ENCODE assay signal across 7 mouse cellular contexts in the genomic region with DNA sequence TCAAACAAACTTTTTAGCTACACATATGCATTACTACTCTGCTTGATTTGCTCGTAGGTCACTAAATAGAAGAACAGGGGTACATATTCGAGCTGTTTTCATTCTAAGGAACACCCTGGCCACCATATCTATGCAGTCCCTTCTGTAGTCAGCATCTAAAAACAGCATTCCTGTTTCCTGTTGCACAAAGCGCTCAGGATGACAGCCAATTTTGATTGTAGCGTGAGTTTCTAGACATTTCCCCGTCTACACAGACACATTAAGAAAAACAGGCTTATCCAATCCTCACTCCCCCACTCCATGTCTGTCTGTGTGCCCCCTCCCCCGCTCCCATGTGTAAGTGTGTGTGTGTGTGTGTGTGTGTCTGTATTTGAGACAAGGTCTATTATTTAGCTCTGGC. TPM values are rescaled to one million over a fixed set of nuclear protein-coding genes. Genes with fewer than 3 reads are reported as not detected.
DNase-seq lines count a peak whose midpoint lies in the region; ATAC-seq and TF ChIP-seq lines count a peak whose summit lies in the region.

No protein-coding gene starts in this region.

- H3K79me2 ChIP-seq in CH12.LX (replicated peaks; ENCODE audit: control insufficient read depth, extremely low read depth, insufficient read depth, poor library complexity, severe bottlenecking), result peaks cover 13% of the 10 kb centered on the region

- no peaks in the 10 kb centered on the region for H3K9me3 ChIP-seq in CH12.LX (replicated peaks; ENCODE audit: low read length)
- H3K9me3 ChIP-seq in liver, embryonic 13.5 days (replicated peaks), result no peaks in the 10 kb centered on the region

- peaks cover 7 to 54% of the 10 kb centered on the region in 2 experiments for H3K4me1 ChIP-seq in CH12.LX (ENCODE audit: control insufficient read depth in 1 of 2, insufficient read depth in 2 of 2)
- peaks cover 42% of the 10 kb centered on the region for H3K4me1 ChIP-seq in bone marrow macrophage, adult 2 months (ENCODE audit: control insufficient read depth, insufficient read depth, low read length)
- H3K4me1 ChIP-seq in liver, embryonic 13.5 days (replicated peaks), result peaks cover 43% of the 10 kb centered on the region

- no peak for TF ChIP-seq RAD21 in CH12.LX (IDR thresholded peaks at IDR 0.05; ENCODE audit: low read depth, low read length)

- peak overlapping the region; percentile 44; the same call in 1 of the 2 replicates for H3K4me2 ChIP-seq in CH12.LX (ENCODE audit: insufficient read depth, low read depth, poor library complexity, severe bottlenecking)
- peak overlapping the region; percentile 81 for H3K4me2 ChIP-seq in liver, embryonic 13.5 days

- no peak for DNase-seq in CH12.LX (ENCODE audit: extremely low read depth)
- DNase-seq in heart, postnatal 4 days, result peak; percentile 13
- DNase-seq in liver, embryonic 13.5 days, result no peak
- DNase-seq in frontal cortex, postnatal 10 days (ENCODE audit: low spot score in 2 of 2), result no peak
- no peak for DNase-seq in urinary bladder, postnatal 10 days (ENCODE audit: low spot score)
- no peak for DNase-seq in cerebellum, adult 9-11 months

- TF ChIP-seq EP300 in CH12.LX (IDR thresholded peaks at IDR 0.05; ENCODE audit: low read length), result no peak

- no peak for ATAC-seq in liver, embryonic 13.5 days (ENCODE audit: low read depth)

- no peak for TF ChIP-seq POLR2A in CH12.LX (IDR thresholded peaks at IDR 0.05; ENCODE audit: low read depth, low read length)
- TF ChIP-seq POLR2A in bone marrow macrophage, adult 2 months (IDR thresholded peaks at IDR 0.05; ENCODE audit: borderline replicate concordance, low read depth, low read length), result no peak

- no peak overlapping the region for H3K9ac ChIP-seq in CH12.LX (ENCODE audit: insufficient read depth, low read depth)
- peak overlapping the region; percentile 37; the same call in 1 of the 2 replicates for H3K9ac ChIP-seq in liver, embryonic 13.5 days

- dilution Hi-C loops in CH12.LX (cut with MboI; ENCODE audit: extremely low pct_ligation_motif_present, extremely low pct_unique_long_range_greater_than_20kb, low sequenced_read_pairs), result no loop called here

- H3K27me3 ChIP-seq in CH12.LX (replicated peaks), result no peaks in the 10 kb centered on the region
- no peaks in the 10 kb centered on the region for H3K27me3 ChIP-seq in liver, embryonic 13.5 days

- no peak overlapping the region for H3K27ac ChIP-seq in CH12.LX (ENCODE audit: insufficient read depth, low read depth)
- peak overlapping the region; percentile 93 for H3K27ac ChIP-seq in bone marrow macrophage, adult 2 months (ENCODE audit: insufficient read depth, low read depth, low read length)
- H3K27ac ChIP-seq in liver, embryonic 13.5 days, result no peak overlapping the region; the same call in 1 of the 2 replicates

- 42% methylated on average over 6 of the region's 6 CpGs for WGBS in liver, embryonic 13.5 days (ENCODE audit: insufficient replicate concordance)

- TF ChIP-seq CTCF in CH12.LX (conservative IDR thresholded peaks at IDR 0.05 in 1 of 2, IDR thresholded peaks at IDR 0.05 in 1 of 2; ENCODE audit: low read depth in 2 of 2, low read length in 2 of 2), result no peak
- TF ChIP-seq CTCF in bone marrow macrophage, adult 2 months (IDR thresholded peaks at IDR 0.05; ENCODE audit: low read depth, low read length), result no peak

- in situ Hi-C loops in CH12.LX (cut with MboI; ENCODE audit: low pct_ligation_motif_present, low pct_unique_long_range_greater_than_20kb, low sequenced_read_pairs), result no loop called here

- H3K36me3 ChIP-seq in CH12.LX (replicated peaks in 1 of 2; ENCODE audit: control insufficient read depth in 1 of 2, insufficient read depth in 1 of 2, low read length in 1 of 2), result peaks cover 17 to 39% of the 10 kb centered on the region in 2 experiments
- peaks cover 26% of the 10 kb centered on the region for H3K36me3 ChIP-seq in liver, embryonic 13.5 days

- peak overlapping the region; percentile 80 to 98 (median 92) for H3K4me3 ChIP-seq in CH12.LX (replicated peaks in 1 of 3; ENCODE audit: low read depth in 2 of 3, low read length in 2 of 3, poor library complexity in 1 of 3)
- H3K4me3 ChIP-seq in bone marrow macrophage, adult 2 months (ENCODE audit: insufficient read depth, low read length), result peak overlapping the region; percentile 98
- peak overlapping the region; percentile 75 for H3K4me3 ChIP-seq in liver, embryonic 13.5 days (replicated peaks)

TF ChIP-seq in CH12.LX, 34 proteins besides CTCF, POLR2A, EP300 and RAD21:
- TF ChIP-seq CHD2 (IDR thresholded peaks at IDR 0.05; ENCODE audit: low read length) (0 out of 2 replicates have a peak, but pooled peaks have one; percentile 34), JUND (conservative IDR thresholded peaks at IDR 0.05; ENCODE audit: low read depth, low read length) (no peak), PAX5 (IDR thresholded peaks at IDR 0.05; ENCODE audit: low read length) (no peak), TCF12 (IDR thresholded peaks at IDR 0.05; ENCODE audit: low read depth, low read length) (no peak)

RNA-seq across cellular contexts. Expression of a gene that starts 1.5 kb away (rescaled TPM):
- 9.8 and 10.9 TPM in 2 replicates for total RNA-seq in CH12.LX (2012; rRNA removed)
- total RNA-seq in CH12.LX (2014; rRNA removed), result 17.1 and 19.1 TPM in 2 replicates
- 10.7 and 13.3 TPM in 2 replicates for polyA plus RNA-seq in CH12.LX (2012; ENCODE audit: insufficient read length, low read depth)
- polyA plus RNA-seq in bone marrow macrophage, adult 2 months (2012; ENCODE audit: insufficient read depth, insufficient read length, missing spikeins), result 29.9 and 33.0 TPM in 2 replicates
- total RNA-seq in heart, postnatal 4 days (2021), result 10 to 100 TPM; 13.9 to 15.3 TPM
- polyA plus RNA-seq in liver, embryonic 13.5 days (2015; fragmentation: Nextera tagmentation; extraction: Ambion mirVana), result 4.1 and 5.8 TPM in 2 replicates

RNA-seq across cellular contexts. Expression of a gene that starts 39.5 kb away (rescaled TPM):
- 0.25 and 0.34 TPM in 2 replicates for total RNA-seq in CH12.LX (2012; rRNA removed)
- total RNA-seq in CH12.LX (2014; rRNA removed), result 0.66 and 0.77 TPM in 2 replicates
- polyA plus RNA-seq in CH12.LX (2012; ENCODE audit: insufficient read length, low read depth), result 1.3 and 1.7 TPM in 2 replicates
- 0.59 TPM in 1 of 2 replicates, not detected in the other for polyA plus RNA-seq in bone marrow macrophage, adult 2 months (2012; ENCODE audit: insufficient read depth, insufficient read length, missing spikeins)
- total RNA-seq in heart, postnatal 4 days (2021), result under 1 TPM in 1 of 2 experiments, not detected in 1; 0.10 TPM
- 2.0 and 2.2 TPM in 2 replicates for polyA plus RNA-seq in liver, embryonic 13.5 days (2015; fragmentation: Nextera tagmentation; extraction: Ambion mirVana)
